Mouse (Mus musculus): Measurements from ENCODE around the gene Uvrag.

GRCm38 (mm10) chr7:98875390-98875990, 265.5 kb downstream of the Uvrag start:
- TF ChIP-seq CTCF (IDR thresholded peaks at IDR 0.05; ENCODE audit: borderline replicate concordance, control insufficient read depth, extremely low read depth, insufficient read depth, low read length, poor library complexity) (no peak), POLR2A (IDR thresholded peaks at IDR 0.05; ENCODE audit: control insufficient read depth, extremely low read depth, insufficient read depth, low read length, poor library complexity) (no peak)

Data from thymus, adult 2 months (tissue).